24 mouse cellular contexts compared by ENCODE assay signal in genomic region chr7:99781385-99781784, GRCm38 (mm10). TPM values are rescaled to one million over a fixed set of nuclear protein-coding genes. Genes with fewer than 3 reads are reported as not detected.
A peak's percentile ranks its signal among the peaks of the same experiment; 100 is the strongest.
DNase-seq lines count a peak whose midpoint lies in the region; ATAC-seq and TF ChIP-seq lines count a peak whose summit lies in the region.
"Had no signal": no experiment of that assay in that cellular context is flagged by ENCODE, and none has a peak within 500 bp of the region (broad histone marks: within the 10 kb centered on the region; RNA-seq: fewer than 3 reads in every experiment).

No protein-coding gene starts in this region.

- no peak for TF ChIP-seq CTCF in lung, adult 2 months (IDR thresholded peaks at IDR 0.05; ENCODE audit: insufficient read depth, low read length)

- H3K4me1 ChIP-seq in lung, adult 2 months (ENCODE audit: control insufficient read depth, insufficient read depth, low read length), result no peaks in the 10 kb centered on the region
- H3K4me1 ChIP-seq: embryonic facial prominence, embryonic 15.5 days; hindbrain, embryonic 15.5 days; limb, embryonic 15.5 days; midbrain, embryonic 12.5 days had no signal

- DNase-seq in lung, postnatal 36 days, result peak; percentile 56
- no peak for DNase-seq in lung, adult 2 months
- DNase-seq in CD4-positive, CD25-positive, alpha-beta regulatory T cell, adult 2 months (ENCODE audit: low read depth, low spot score), result peak; percentile 56
- peak; percentile 20 for DNase-seq in naive thymus-derived CD4-positive, alpha-beta T cell, adult 2 months (ENCODE audit: low read depth)
- DNase-seq: adrenal gland, adult 2 months; cerebellum, adult 2 months; kidney, postnatal 25 days; lung, embryonic 14.5 days had no signal

- peak; percentile 56; the same call in 1 of the 2 replicates for ATAC-seq in common myeloid progenitor, adult 5-6 weeks (replicated peaks; ENCODE audit: low read depth, poor library complexity, severe bottlenecking)
- no peak; the same call in 1 of the 2 replicates for ATAC-seq in frontal cortex, adult (ENCODE audit: low TSS enrichment)
- no peak for ATAC-seq in erythroblast, adult 5-6 weeks (replicated peaks; ENCODE audit: low FRiP score, poor library complexity, severe bottlenecking)
- ATAC-seq: forebrain, embryonic 14.5 days; Patski had no signal

- TF ChIP-seq POLR2A in lung, adult 2 months (IDR thresholded peaks at IDR 0.05; ENCODE audit: borderline replicate concordance, extremely low read depth, low read depth, low read length), result no peak

- no peak overlapping the region for H3K4me3 ChIP-seq in lung, adult 2 months (replicated peaks; ENCODE audit: extremely low read depth, low read depth, low read length)
- H3K4me3 ChIP-seq: embryonic facial prominence, embryonic 15.5 days; hindbrain, embryonic 15.5 days; limb, embryonic 15.5 days; midbrain, embryonic 12.5 days had no signal

- 48% methylated on average over 5 of the region's 5 CpGs for WGBS in lung, adult 2 months

RNA-seq across cellular contexts. Expression of gene Olfr521, which starts 18.1 kb away (rescaled TPM):
- not detected in 2 replicates for polyA plus RNA-seq in lung, adult 2 months (2012; rRNA removed)
- total RNA-seq in common myeloid progenitor, adult 5-6 weeks (2017), result not detected in 2 replicates
- not detected in 2 replicates for total RNA-seq in erythroblast, adult 5-6 weeks (2015; ENCODE audit: low replicate concordance)
- not detected in 2 replicates for total RNA-seq in erythroblast, adult 5-6 weeks (2017; ENCODE audit: low replicate concordance)
- total RNA-seq: adrenal gland, adult 2 months; gastrocnemius, adult 18-20 months; heart, adult 8-10 months; heart, postnatal 10 days; left cerebral cortex, adult 8-10 months had no signal
- polyA plus RNA-seq: adrenal gland, adult 2 months; cerebellum, adult 2 months; embryonic facial prominence, embryonic 15.5 days; forebrain, embryonic 14.5 days; hindbrain, embryonic 15.5 days; kidney, adult 2 months; limb, embryonic 15.5 days; lung, embryonic 14.5 days; midbrain, embryonic 12.5 days; neural tube, embryonic 11.5 days; Patski; testis, adult 2 months had no signal

RNA-seq across cellular contexts. Expression of gene Neu3, which starts 46.8 kb away (rescaled TPM):
- 3.4 TPM in 2 replicates for polyA plus RNA-seq in lung, adult 2 months (2012; rRNA removed)
- 4.9 and 5.0 TPM in 2 replicates for total RNA-seq in common myeloid progenitor, adult 5-6 weeks (2017)
- 3.8 and 6.5 TPM in 2 replicates for total RNA-seq in erythroblast, adult 5-6 weeks (2015; ENCODE audit: low replicate concordance)
- 11.9 and 12.8 TPM in 2 replicates for total RNA-seq in erythroblast, adult 5-6 weeks (2017; ENCODE audit: low replicate concordance)

RNA-seq across cellular contexts. Expression of gene Olfr520, which starts 51.3 kb away (rescaled TPM):
- not detected in 2 replicates for polyA plus RNA-seq in lung, adult 2 months (2012; rRNA removed)
- total RNA-seq in common myeloid progenitor, adult 5-6 weeks (2017), result not detected in 2 replicates
- not detected in 2 replicates for total RNA-seq in erythroblast, adult 5-6 weeks (2015; ENCODE audit: low replicate concordance)
- not detected in 2 replicates for total RNA-seq in erythroblast, adult 5-6 weeks (2017; ENCODE audit: low replicate concordance)
- total RNA-seq: adrenal gland, adult 2 months; gastrocnemius, adult 18-20 months had no signal
- polyA plus RNA-seq: adrenal gland, adult 2 months; cerebellum, adult 2 months; embryonic facial prominence, embryonic 15.5 days; forebrain, embryonic 14.5 days; hindbrain, embryonic 15.5 days; kidney, adult 2 months; limb, embryonic 15.5 days; lung, embryonic 14.5 days; midbrain, embryonic 12.5 days; neural tube, embryonic 11.5 days; Patski had no signal
